In genomic region chr1:161607446-161607845, GRCm38 (mm10) we compare ENCODE assay signal across 18 mouse cellular contexts.
DNase-seq lines count a peak whose midpoint lies in the region; ATAC-seq lines count a peak whose summit lies in the region.
"Had no signal": no experiment of that assay in that cellular context is flagged by ENCODE, and none has a peak within 500 bp of the region (broad histone marks: within the 10 kb centered on the region; RNA-seq: fewer than 3 reads in every experiment).

No protein-coding gene starts in this region.

- no peak for DNase-seq in frontal cortex, postnatal 36 days (ENCODE audit: low spot score in 2 of 2)
- peak; percentile 21 for DNase-seq in urinary bladder, postnatal 14 days (ENCODE audit: low spot score)
- no peak for DNase-seq in urinary bladder, postnatal 25 days (ENCODE audit: low spot score)
- DNase-seq in fibroblast of lung, adult 2 months (ENCODE audit: low read depth), result peak; percentile 76
- no peak for DNase-seq in left cerebral cortex, postnatal 4 days
- DNase-seq in neural tube, embryonic 10.5 days (ENCODE audit: extremely low spot score, low spot score), result no peak
- DNase-seq: adrenal gland, postnatal 10 days; cerebellum, adult 11-12 months; cerebellum, postnatal 36 days; gastrocnemius, postnatal 14 days; kidney, adult 9 months; kidney, postnatal 36 days; layer of hippocampus, adult 9-11 months; lung, adult 2 months; thymus, postnatal 4 days had no signal

- intact Hi-C loops in left cerebral cortex, postnatal 4 days (cut with DNase I), result no loop called here

- ATAC-seq in frontal cortex, adult (ENCODE audit: low TSS enrichment), result peak; percentile 95
- ATAC-seq: liver, embryonic 12.5 days; Patski had no signal

Comparison
In these comparisons a context has a peak if more than half of its experiments do, and no peak if none do; other contexts are left out.
1. DNase-seq: peak in urinary bladder, postnatal 14 days (single experiment) and fibroblast of lung, adult 2 months (single experiment); none in frontal cortex, postnatal 36 days (0 of 2), urinary bladder, postnatal 25 days (single experiment), left cerebral cortex, postnatal 4 days (single experiment) and neural tube, embryonic 10.5 days (single experiment).